Mouse (Mus musculus) spleen, postnatal 0 days (tissue): ENCODE data around the gene Tle6. TPM values are rescaled to one million over a fixed set of nuclear protein-coding genes. Genes with fewer than 3 reads are reported as not detected.

ENCODE experiments used
- polyA plus RNA-seq: library from polyadenylated mRNA; unstranded; fragments of >200 nt; fragmentation: Nextera tagmentation; extraction: Ambion mirVana; gene quantifications from 2 replicates; pipeline ENCODE4 v1.2.1, GENCODE M21; 2015

The Tle6 gene
- 5.4 and 7.7 TPM in 2 replicates for polyA plus RNA-seq

DNA sequence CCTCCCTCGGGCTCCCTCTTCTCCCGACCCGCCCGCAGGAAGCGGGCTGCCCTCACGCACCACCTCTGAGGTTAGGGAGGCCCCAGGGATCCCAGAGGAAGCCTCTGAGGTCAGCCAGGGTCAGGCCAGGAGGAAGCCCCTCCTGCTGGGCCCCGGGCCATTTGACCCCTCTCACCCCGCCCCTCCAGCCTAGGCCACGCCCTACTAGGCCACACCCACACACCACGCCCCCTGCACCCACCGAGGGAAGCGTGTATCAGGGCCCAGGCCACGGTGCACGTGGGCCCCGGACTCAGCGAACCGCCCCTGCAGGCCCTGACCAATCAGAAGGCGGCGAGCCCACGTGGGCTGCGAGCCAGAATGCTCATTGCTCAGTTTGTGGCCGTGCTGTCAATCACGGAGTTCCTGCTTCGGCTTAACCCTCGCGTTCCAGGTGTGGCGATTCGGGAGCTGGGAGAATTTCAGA lies at the start of gene Tle6:
Gene Tle6, minus strand, starts transcription at position 336 of the 466 bp plus-strand sequence.

GRCm38 (mm10) chr10:81648803-81649775 lies 48.2 kb upstream of the Tle6 start, which contains the start of gene Gm10778:
Gene Gm10778 (plus strand): TSS chr10:81649059.

GRCm38 (mm10) chr10:81628390-81628789 lies 27.5 kb upstream of the Tle6 start, which contains the start of gene Ankrd24:
Gene Ankrd24 (plus strand): TSS chr10:81628540.

GRCm38 (mm10) chr10:81626994-81627835 lies 26.3 kb upstream of the Tle6 start, which contains the start of gene Sirt6:
Gene Sirt6 (minus strand): TSS chr10:81627797.

GRCm38 (mm10) chr10:81605974-81606751 lies 5.3 kb upstream of the Tle6 start, which contains the start of gene BC025920:
Gene BC025920 (plus strand): TSS chr10:81606270.

DNA sequence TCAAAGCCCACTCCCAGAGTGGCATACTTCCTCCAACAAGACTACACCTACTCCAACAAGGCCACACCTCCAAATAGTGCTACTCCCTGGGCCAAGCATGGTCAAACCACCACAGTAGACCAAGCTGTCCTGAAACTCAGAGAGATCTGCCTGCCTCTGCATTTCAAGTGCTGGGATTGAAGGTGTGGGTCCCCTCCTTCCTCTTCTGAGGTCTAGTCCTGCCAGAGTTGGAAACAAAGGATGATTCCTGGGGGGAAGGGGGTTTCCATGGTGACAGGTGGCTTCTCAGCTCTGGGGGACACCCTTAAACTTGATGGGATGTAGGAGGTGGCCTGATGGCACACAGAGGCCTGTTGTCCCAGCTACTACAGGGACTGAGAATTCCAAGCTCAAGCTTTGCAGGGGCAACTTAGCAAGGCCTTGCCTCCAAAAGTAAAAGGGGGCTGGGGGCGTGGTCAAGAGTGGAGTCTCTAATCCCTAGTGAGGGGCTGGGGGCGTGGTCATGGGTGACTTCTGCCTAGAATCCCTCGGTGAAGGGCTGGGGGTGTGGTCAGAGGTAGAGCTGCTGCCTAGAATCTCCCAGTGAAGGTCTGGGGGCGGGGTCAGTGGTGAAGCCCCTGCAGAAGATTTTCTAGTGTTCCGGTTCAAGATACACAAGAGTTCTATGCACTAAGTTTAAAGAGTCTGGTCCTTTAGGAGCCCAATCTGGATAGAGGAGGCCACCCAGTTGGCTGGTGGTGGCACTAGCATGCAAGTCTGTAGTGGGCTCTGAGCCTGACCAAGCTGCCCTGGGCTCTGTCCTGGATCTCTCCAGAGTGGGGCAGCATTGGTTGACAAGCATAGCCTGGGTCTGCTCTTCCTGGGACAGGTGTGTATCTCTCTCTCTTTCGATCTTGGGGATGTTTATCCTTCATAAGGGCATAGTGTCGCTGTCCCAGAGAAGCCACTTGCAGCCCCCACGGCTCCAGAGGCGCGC lies 26.5 kb downstream of the Tle6 start, which contains the start of gene Tle2:
Gene Tle2, plus strand, starts transcription at position 481 of the 976 bp plus-strand sequence.

GRCm38 (mm10) chr10:81559163-81559626 lies 41.7 kb downstream of the Tle6 start, which contains the start of gene Aes:
Gene Aes (plus strand): TSS chr10:81559488.

DNA sequence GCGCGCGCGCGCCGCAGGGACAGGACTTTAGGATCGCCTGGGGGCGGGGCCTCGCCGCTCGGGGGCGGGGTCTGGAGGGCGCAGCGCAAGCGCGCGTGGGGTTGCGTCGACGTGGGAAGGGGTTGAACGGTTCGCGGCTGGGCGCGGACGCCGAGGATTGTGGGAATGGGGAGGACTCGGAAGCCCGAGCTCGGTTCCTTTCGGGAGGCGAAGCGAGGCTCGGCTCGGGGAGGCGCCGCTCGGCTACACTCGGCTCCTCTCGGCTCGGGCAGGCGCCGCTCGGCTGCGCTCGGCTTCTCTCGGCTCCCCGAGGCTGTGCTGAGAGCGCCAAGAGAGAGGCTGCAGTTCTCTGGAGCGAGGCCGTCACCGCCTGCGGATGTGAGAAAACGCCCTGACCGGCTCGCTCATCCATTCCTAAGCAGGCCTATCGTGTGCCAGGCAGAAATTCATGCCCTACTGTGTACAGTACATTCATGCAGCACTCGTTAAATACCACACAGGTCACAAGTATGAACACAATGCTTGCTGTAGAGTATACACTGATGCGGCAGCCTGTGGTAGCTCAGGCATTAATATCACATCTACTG lies 55.6 kb downstream of the Tle6 start, which contains the start of gene Gna11:
Gene Gna11, minus strand, starts transcription at position 30 of the 587 bp plus-strand sequence.

Other genes starting within 250 kb of the Tle6 start
- 14.5 and 14.7 TPM in 2 replicates for gene Mfsd12, start 243.6 kb downstream of the Tle6 start, polyA plus RNA-seq
- 2.2 and 2.5 TPM in 2 replicates for gene 4930404N11Rik, start 235.3 kb downstream of the Tle6 start, polyA plus RNA-seq
- 142 and 145 TPM in 2 replicates for gene Fzr1, start 222.6 kb downstream of the Tle6 start, polyA plus RNA-seq
- gene Dohh, start 216.6 kb downstream of the Tle6 start, polyA plus RNA-seq, result 71.6 and 73.6 TPM in 2 replicates
- gene Gm48551, start 216.6 kb downstream of the Tle6 start, polyA plus RNA-seq, result 1.6 and 1.8 TPM in 2 replicates
- 0.59 TPM in 1 of 2 replicates, not detected in the other for gene Gm48552, start 212.1 kb downstream of the Tle6 start, polyA plus RNA-seq
- 2.9 and 3.5 TPM in 2 replicates for gene Smim24, start 208.0 kb downstream of the Tle6 start, polyA plus RNA-seq
- gene Nfic, start 145.4 kb downstream of the Tle6 start, polyA plus RNA-seq, result 23.4 and 30.6 TPM in 2 replicates
- 0.07 and 0.20 TPM in 2 replicates for gene Celf5, start 118.4 kb downstream of the Tle6 start, polyA plus RNA-seq
- gene Ncln, start 104.7 kb downstream of the Tle6 start, polyA plus RNA-seq, result 34.4 and 39.8 TPM in 2 replicates
- gene S1pr4, start 100.9 kb downstream of the Tle6 start, polyA plus RNA-seq, result 16.0 and 23.3 TPM in 2 replicates
- 13.1 and 15.7 TPM in 2 replicates for gene Gna15, start 76.8 kb downstream of the Tle6 start, polyA plus RNA-seq
- 14.8 and 19.3 TPM in 2 replicates for gene Gna11, start 55.9 kb downstream of the Tle6 start, polyA plus RNA-seq
- 209 and 247 TPM in 2 replicates for gene Aes, start 41.6 kb downstream of the Tle6 start, polyA plus RNA-seq
- gene Tle2, start 26.5 kb downstream of the Tle6 start, polyA plus RNA-seq, result 20.3 and 29.4 TPM in 2 replicates
- 0.66 and 0.74 TPM in 2 replicates for gene BC025920, start 5.2 kb upstream of the Tle6 start, polyA plus RNA-seq
- gene Sirt6, start 26.7 kb upstream of the Tle6 start, polyA plus RNA-seq, result 14.4 and 17.7 TPM in 2 replicates
- gene Ankrd24, start 27.5 kb upstream of the Tle6 start, polyA plus RNA-seq, result 2.4 and 3.3 TPM in 2 replicates
- gene Gm10778, start 48.0 kb upstream of the Tle6 start, polyA plus RNA-seq, result 1.9 and 2.2 TPM in 2 replicates
- gene Zfp433, start 103.8 kb upstream of the Tle6 start, polyA plus RNA-seq, result 6.6 and 6.8 TPM in 2 replicates
- 0.89 and 1.9 TPM in 2 replicates for gene Gm3055, start 170.1 kb upstream of the Tle6 start, polyA plus RNA-seq
- 0.99 and 1.2 TPM in 2 replicates for gene Gm4767, start 211.1 kb upstream of the Tle6 start, polyA plus RNA-seq